Mouse (Mus musculus) T-helper 1 cell (primary cell): ENCODE results near the gene Tnfrsf9.

Source experiments
- in situ Hi-C: fragments of 300-600 bp; cut with MboI, MseI; formaldehyde crosslinking; loops from one replicate; pipeline ENCODE4 v1.15.1; 2025; ENCODE audit warnings: high pct_unique_total_duplicates

The Tnfrsf9 gene

GRCm38 (mm10) chr4:150925923-150926322 lies 11.6 kb downstream of the Tnfrsf9 start:
- in situ Hi-C loops = loop anchor here (5.0 kb wide), 1 partner anchor 1066 kb away; no protein-coding TSS in a partner anchor

GRCm38 (mm10) chr4:150926924-150927705 lies 12.8 kb downstream of the Tnfrsf9 start:
- in situ Hi-C loops = loop anchor here (5.0 kb wide), 1 partner anchor 1065 kb away; no protein-coding TSS in a partner anchor

- in situ Hi-C loops = loop anchor here (5.0 kb wide), 1 partner anchor 1065 kb away; no protein-coding TSS in a partner anchor
These were observed 13.4 kb downstream of the Tnfrsf9 start for GRCm38 (mm10) chr4:150927789-150928188.

- in situ Hi-C loops = no loop called here
These were observed 19.1 kb downstream of the Tnfrsf9 start for GRCm38 (mm10) chr4:150933503-150933902.

- in situ Hi-C loops = no loop called here
These were observed 23.1 kb downstream of the Tnfrsf9 start for GRCm38 (mm10) chr4:150937293-150938062.

GRCm38 (mm10) chr4:150938063-150938452 lies 23.7 kb downstream of the Tnfrsf9 start:
- in situ Hi-C loops = no loop called here

- in situ Hi-C loops = no loop called here
These were observed 25.8 kb downstream of the Tnfrsf9 start for GRCm38 (mm10) chr4:150939991-150940651.

GRCm38 (mm10) chr4:150944707-150945106 lies 30.3 kb downstream of the Tnfrsf9 start:
- in situ Hi-C loops = no loop called here

- in situ Hi-C loops = no loop called here
These were observed 36.6 kb downstream of the Tnfrsf9 start for GRCm38 (mm10) chr4:150950972-150951371.

- in situ Hi-C loops = no loop called here
These were observed 42.2 kb downstream of the Tnfrsf9 start for GRCm38 (mm10) chr4:150956369-150957105.

GRCm38 (mm10) chr4:150957106-150957458 lies 42.7 kb downstream of the Tnfrsf9 start:
- in situ Hi-C loops = no loop called here

GRCm38 (mm10) chr4:150958536-150958935 lies 44.2 kb downstream of the Tnfrsf9 start:
- in situ Hi-C loops = no loop called here

GRCm38 (mm10) chr4:150962231-150962630 lies 47.9 kb downstream of the Tnfrsf9 start:
- in situ Hi-C loops = loop anchor here (10.0 kb wide), 1 partner anchor 97 kb away; no protein-coding TSS in a partner anchor

GRCm38 (mm10) chr4:150963711-150964110 lies 49.3 kb downstream of the Tnfrsf9 start:
- in situ Hi-C loops = loop anchor here (10.0 kb wide), 1 partner anchor 99 kb away; no protein-coding TSS in a partner anchor

GRCm38 (mm10) chr4:150964635-150965554 lies 50.5 kb downstream of the Tnfrsf9 start:
- in situ Hi-C loops = loop anchor here (10.0 kb wide), 1 partner anchor 100 kb away; no protein-coding TSS in a partner anchor

- in situ Hi-C loops = loop anchor here (10.0 kb wide), 1 partner anchor 101 kb away; no protein-coding TSS in a partner anchor
These were observed 51.2 kb downstream of the Tnfrsf9 start for GRCm38 (mm10) chr4:150965555-150965951.

GRCm38 (mm10) chr4:150966556-150966955 lies 52.2 kb downstream of the Tnfrsf9 start:
- in situ Hi-C loops = loop anchor here (10.0 kb wide), 1 partner anchor 102 kb away; no protein-coding TSS in a partner anchor

GRCm38 (mm10) chr4:150968956-150969355 lies 54.6 kb downstream of the Tnfrsf9 start:
- in situ Hi-C loops = loop anchor here (10.0 kb wide), 1 partner anchor 104 kb away; no protein-coding TSS in a partner anchor

GRCm38 (mm10) chr4:150973264-150973663 lies 58.9 kb downstream of the Tnfrsf9 start:
- in situ Hi-C loops = no loop called here

GRCm38 (mm10) chr4:150975145-150975544 lies 60.8 kb downstream of the Tnfrsf9 start:
- in situ Hi-C loops = no loop called here
